Mouse (Mus musculus) myocyte (in vitro differentiated cells): ENCODE data around the gene Rasip1.
"Not testable (repeated sequence)": the region's sequence is repeated elsewhere in the genome, so short reads cannot be mapped to it uniquely, and the experiment has no call there.

Experiments
- POLR2A ChIP-seq: IDR thresholded peaks from one replicate; pipeline ENCODE4 v1.6.1; 2011; ENCODE audit warnings: low read depth, mild to moderate bottlenecking, control low read depth, moderate library complexity; ENCODE audit not compliant: insufficient read length
- USF1 ChIP-seq: IDR thresholded peaks from one replicate; pipeline ENCODE4 v1.6.1; 2011; ENCODE audit warnings: low read depth, mild to moderate bottlenecking, control low read depth, moderate library complexity

DNA sequence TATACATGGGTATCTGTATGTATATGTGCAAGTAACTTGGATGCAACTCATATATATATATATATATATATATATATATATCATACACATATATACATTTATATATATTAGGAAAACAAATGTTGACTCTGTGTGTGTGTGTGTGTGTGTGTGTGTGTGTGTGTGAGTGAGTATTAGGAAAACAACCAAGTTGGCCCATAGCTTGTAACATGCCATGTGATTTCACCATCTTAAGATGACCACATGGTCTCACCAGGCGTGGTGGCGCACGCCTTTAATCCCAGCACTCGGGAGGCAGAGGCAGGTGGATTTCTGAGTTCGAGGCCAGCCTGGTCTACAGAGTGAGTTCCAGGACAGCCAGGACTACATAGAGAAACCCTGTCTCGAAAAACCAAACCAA lies 34.4 kb downstream of the Rasip1 start:
- not testable (repeated sequence) for TF ChIP-seq POLR2A, USF1
